In the genomic region with DNA sequence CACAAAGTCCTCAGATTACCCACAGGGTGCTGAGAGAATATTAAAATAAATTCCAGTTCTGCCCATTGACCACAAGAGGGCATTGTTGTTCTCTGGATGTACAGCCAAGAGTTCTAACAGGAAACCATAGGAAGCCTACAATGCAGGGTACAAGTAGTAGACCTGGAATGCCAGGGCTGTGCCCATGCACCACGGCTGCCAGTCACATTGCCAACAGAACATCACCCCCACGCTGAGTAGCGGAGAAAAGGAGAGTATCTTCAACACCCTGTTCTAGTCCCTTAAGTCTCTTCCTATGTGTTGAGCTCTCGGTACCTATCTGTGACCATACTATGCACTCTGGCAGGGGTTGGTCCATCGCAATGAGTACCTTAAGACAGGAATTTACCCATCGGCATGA, we compare ENCODE assay signal across 9 mouse cellular contexts. TPM values are rescaled to one million over a fixed set of nuclear protein-coding genes. Genes with fewer than 3 reads are reported as not detected.
DNase-seq lines count a peak whose midpoint lies in the region; ATAC-seq and TF ChIP-seq lines count a peak whose summit lies in the region.
"Had no signal": no experiment of that assay in that cellular context is flagged by ENCODE, and none has a peak within 500 bp of the region (broad histone marks: within the 10 kb centered on the region; RNA-seq: fewer than 3 reads in every experiment).

No protein-coding gene starts in this region.

- H3K27ac ChIP-seq in forebrain, embryonic 14.5 days (ENCODE audit: low read depth, low read length) = no peak overlapping the region
- H3K27ac ChIP-seq in hindbrain, embryonic 11.5 days (ENCODE audit: low read depth, low read length) = no peak overlapping the region
- no peak overlapping the region for H3K27ac ChIP-seq in layer of hippocampus, adult 2 months
- H3K27ac ChIP-seq: macrophage had no signal

- TF ChIP-seq CTCF in layer of hippocampus, adult 2 months (conservative IDR thresholded peaks at IDR 0.05) = peak; percentile 95

- no peaks in the 10 kb centered on the region for H3K4me1 ChIP-seq in forebrain, embryonic 14.5 days (ENCODE audit: control insufficient read depth, insufficient read depth, low read length)
- no peaks in the 10 kb centered on the region for H3K4me1 ChIP-seq in hindbrain, embryonic 11.5 days (replicated peaks; ENCODE audit: control insufficient read depth, insufficient read depth, low read length)

- H3K36me3 ChIP-seq in forebrain, embryonic 14.5 days (ENCODE audit: control insufficient read depth, insufficient read depth, low read length) = no peaks in the 10 kb centered on the region
- no peaks in the 10 kb centered on the region for H3K36me3 ChIP-seq in hindbrain, embryonic 11.5 days (ENCODE audit: control insufficient read depth, insufficient read depth, low read length)

- no peak overlapping the region for H3K4me3 ChIP-seq in forebrain, embryonic 14.5 days (ENCODE audit: low read depth, low read length)
- H3K4me3 ChIP-seq in hindbrain, embryonic 11.5 days (ENCODE audit: low read depth, low read length) = no peak overlapping the region
- no peak overlapping the region for H3K4me3 ChIP-seq in layer of hippocampus, adult 2 months

- ATAC-seq in CD4-positive, CD25-positive, alpha-beta regulatory T cell, adult 4 months = no peak
- ATAC-seq in forebrain, embryonic 14.5 days = peak; percentile 95
- ATAC-seq in hindbrain, embryonic 11.5 days (ENCODE audit: low FRiP score) = peak; percentile 76

- no peaks in the 10 kb centered on the region for H3K27me3 ChIP-seq in forebrain, embryonic 14.5 days (replicated peaks; ENCODE audit: control insufficient read depth, insufficient read depth, low read length)
- no peaks in the 10 kb centered on the region for H3K27me3 ChIP-seq in hindbrain, embryonic 11.5 days (ENCODE audit: control insufficient read depth, insufficient read depth, low read length)

- H3K9me3 ChIP-seq in forebrain, embryonic 14.5 days (replicated peaks; ENCODE audit: control insufficient read depth, low read length) = no peaks in the 10 kb centered on the region
- no peaks in the 10 kb centered on the region for H3K9me3 ChIP-seq in hindbrain, embryonic 11.5 days (ENCODE audit: control insufficient read depth, low read length)

- DNase-seq in CD4-positive, CD25-positive, alpha-beta regulatory T cell, adult 2 months (ENCODE audit: low read depth, low spot score) = peak; percentile 2
- peak; percentile 10 for DNase-seq in c-Kit-positive CD71-positive TER-119-negative erythroid progenitor cells, embryonic 14.5 days (ENCODE audit: low read depth)
- DNase-seq in forebrain, embryonic 14.5 days (ENCODE audit: low spot score) = peak; percentile 94
- peak; percentile 77 for DNase-seq in hindbrain, embryonic 11.5 days (ENCODE audit: low spot score)
- DNase-seq in layer of hippocampus, adult 2 months (ENCODE audit: low spot score in 2 of 2) = peak; percentile 63 to 86
- peak; percentile 39 for DNase-seq in lung, postnatal 14 days
- peak; percentile 77 for DNase-seq in retina, postnatal 7 days (ENCODE audit: low read depth, low spot score)

- H3K9ac ChIP-seq in forebrain, embryonic 14.5 days (ENCODE audit: low read length) = no peak overlapping the region
- H3K9ac ChIP-seq in hindbrain, embryonic 11.5 days (ENCODE audit: low read depth, low read length) = no peak overlapping the region

- 63% methylated on average over 6 of the region's 6 CpGs for WGBS in forebrain, embryonic 14.5 days
- WGBS in hindbrain, embryonic 11.5 days = 67% methylated on average over 6 of the region's 6 CpGs

- H3K4me2 ChIP-seq in forebrain, embryonic 14.5 days (ENCODE audit: low read length) = no peak overlapping the region
- no peak overlapping the region for H3K4me2 ChIP-seq in hindbrain, embryonic 11.5 days (replicated peaks; ENCODE audit: low read depth, low read length)

RNA-seq across cellular contexts. Expression of a gene that starts 43.5 kb away (rescaled TPM):
- polyA plus RNA-seq in CD4-positive, CD25-positive, alpha-beta regulatory T cell, adult 4 months (2017; shearing (Covaris generic)) = under 1 TPM; 0.79 to 0.93 TPM
- polyA plus RNA-seq in forebrain, embryonic 14.5 days (2014; fragmentation: Nextera tagmentation; extraction: Ambion mirVana) = 1.4 and 1.6 TPM in 2 replicates
- 1.1 and 1.8 TPM in 2 replicates for polyA plus RNA-seq in hindbrain, embryonic 11.5 days (2014; fragmentation: Nextera tagmentation; extraction: Ambion mirVana)
- total RNA-seq in layer of hippocampus, adult 2 months (2021) = 10 to 100 TPM in 1 of 2 experiments, 1 to 10 TPM in 1; 7.6 to 10.5 TPM

RNA-seq across cellular contexts. Expression of a gene that starts 53.2 kb away (rescaled TPM):
- under 1 TPM; 0.30 to 0.96 TPM for polyA plus RNA-seq in CD4-positive, CD25-positive, alpha-beta regulatory T cell, adult 4 months (2017; shearing (Covaris generic))
- polyA plus RNA-seq in forebrain, embryonic 14.5 days (2014; fragmentation: Nextera tagmentation; extraction: Ambion mirVana) = 72.8 and 78.0 TPM in 2 replicates
- polyA plus RNA-seq in hindbrain, embryonic 11.5 days (2014; fragmentation: Nextera tagmentation; extraction: Ambion mirVana) = 54.9 and 66.1 TPM in 2 replicates
- total RNA-seq in layer of hippocampus, adult 2 months (2021) = 100 to 1,000 TPM; 192 to 195 TPM
- polyA plus RNA-seq: macrophage had no signal

Comparison
In these comparisons a context has a peak if more than half of its experiments do, and no peak if none do; other contexts are left out.
1. DNase-seq: peak in every context shown above with its lines; median percentile 94 in forebrain, embryonic 14.5 days; 77 in hindbrain, embryonic 11.5 days; 77 in retina, postnatal 7 days; 74 in layer of hippocampus, adult 2 months; 39 in lung, postnatal 14 days; 10 in c-Kit-positive CD71-positive TER-119-negative erythroid progenitor cells, embryonic 14.5 days; 2 in CD4-positive, CD25-positive, alpha-beta regulatory T cell, adult 2 months.
2. RNA of a gene that starts 53.2 kb away (polyA plus RNA-seq): 72.8 to 78.0 TPM in forebrain, embryonic 14.5 days and 54.9 to 66.1 TPM in hindbrain, embryonic 11.5 days; 0.30 to 0.96 TPM in CD4-positive, CD25-positive, alpha-beta regulatory T cell, adult 4 months; every median in the first group is over 10 times any median in the second.